Mouse (Mus musculus) frontal cortex, postnatal 36 days (tissue): ENCODE measurements around the gene Zfp609.
A peak's percentile ranks its signal among the peaks of the same experiment; 100 is the strongest.

Source experiments
- DNase-seq, 2 experiments: peaks; one replicate each; pipeline ENCODE4 v3.0.0; 2022; ENCODE audit warnings: low spot score in 2 of 2

Gene Zfp609

DNA sequence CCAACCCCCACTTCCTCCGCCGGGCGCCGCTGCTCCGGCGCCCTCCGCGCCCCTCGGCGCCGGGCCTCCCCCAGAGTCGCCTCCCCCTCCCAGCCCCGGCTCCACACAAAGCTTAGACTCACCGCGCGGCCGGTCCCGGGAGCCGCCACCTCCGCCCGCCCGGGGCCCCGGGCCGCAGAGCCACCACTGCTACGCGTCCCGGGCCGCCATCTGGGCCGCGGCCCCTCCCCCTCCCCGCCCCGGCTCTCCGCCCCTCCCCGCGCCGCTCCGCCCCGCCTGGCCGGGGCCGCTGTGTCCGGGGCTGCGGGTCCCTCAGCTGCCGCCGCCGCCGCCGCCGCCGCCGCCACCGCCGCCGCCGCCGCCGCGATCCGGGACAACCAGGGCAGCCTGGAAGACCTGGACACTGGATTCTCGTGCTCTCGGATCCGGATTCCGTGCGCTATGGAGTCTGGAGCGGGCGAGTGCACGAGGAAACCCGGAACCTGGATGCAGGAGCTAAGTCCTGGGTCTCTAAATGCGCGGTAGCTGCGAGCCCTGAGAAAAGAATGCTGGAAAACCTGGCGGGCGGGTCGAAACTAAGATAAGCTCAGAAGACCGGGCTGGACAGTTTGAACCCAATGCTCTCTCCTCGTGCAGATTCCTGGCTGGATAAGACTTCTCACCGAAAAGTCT is at the start of gene Zfp609:
TSS of gene Zfp609 (minus strand) at position 221 of the 672 bp plus-strand sequence.
- peak; percentile 96 for DNase-seq

DNA sequence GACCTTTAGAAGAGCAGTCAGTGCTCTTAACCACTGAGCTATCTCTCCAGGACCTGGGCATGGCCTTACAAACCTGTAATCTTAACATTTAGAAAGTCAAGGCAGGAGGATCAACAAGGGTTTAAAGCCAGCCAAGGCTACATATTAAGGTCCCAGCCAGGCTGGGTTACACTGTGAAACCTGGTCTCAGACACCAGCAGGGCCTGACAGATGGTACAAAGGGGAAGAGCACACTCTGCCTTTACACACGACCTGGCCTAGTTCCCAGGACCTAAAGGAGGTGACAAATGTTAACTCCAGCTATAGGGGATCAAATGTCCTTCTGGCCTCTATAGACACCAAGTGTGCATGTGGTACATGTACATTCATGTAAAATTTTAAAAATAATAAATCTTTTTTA is 32.3 kb upstream of the Zfp609 start:
- no peak for DNase-seq

DNA sequence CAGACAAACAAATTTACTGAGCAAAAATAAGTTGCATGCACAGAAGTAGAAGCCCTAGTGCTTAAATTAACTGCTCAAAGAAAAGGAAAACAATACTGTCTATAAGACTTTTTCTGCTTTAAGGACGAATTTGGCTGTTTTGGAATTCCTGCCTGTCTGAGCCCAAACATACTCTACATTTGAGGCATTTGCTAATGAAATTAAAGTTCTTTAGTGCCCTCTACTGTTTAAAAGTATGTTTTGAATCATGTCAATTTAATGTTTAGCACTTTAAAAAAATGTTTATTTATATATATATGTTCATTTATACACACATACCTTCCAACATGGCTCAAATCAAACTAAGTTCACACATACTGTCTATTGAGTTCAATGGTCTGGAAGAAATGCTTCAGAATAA is 22.8 kb upstream of the Zfp609 start:
- DNase-seq: no peak

DNA sequence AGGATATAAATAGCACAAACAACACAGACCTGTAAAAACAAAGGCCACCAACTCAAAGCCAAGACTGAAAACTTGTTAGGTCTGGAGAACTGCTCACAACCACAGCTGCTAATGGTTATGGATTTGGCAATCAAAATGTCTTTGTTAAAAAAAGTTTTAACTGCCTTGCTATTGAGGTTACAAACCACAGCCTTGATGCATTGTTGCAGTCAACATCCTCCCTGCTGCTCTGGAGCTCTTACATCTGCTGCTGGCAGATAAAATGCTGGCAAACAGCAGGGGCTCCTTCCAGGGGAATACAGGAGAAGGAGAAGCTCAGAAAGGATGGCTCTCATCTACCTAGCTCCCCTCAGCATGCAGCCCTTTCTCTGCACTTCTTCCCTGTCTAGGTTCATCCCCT is 20.8 kb upstream of the Zfp609 start:
- no peak for DNase-seq

DNA sequence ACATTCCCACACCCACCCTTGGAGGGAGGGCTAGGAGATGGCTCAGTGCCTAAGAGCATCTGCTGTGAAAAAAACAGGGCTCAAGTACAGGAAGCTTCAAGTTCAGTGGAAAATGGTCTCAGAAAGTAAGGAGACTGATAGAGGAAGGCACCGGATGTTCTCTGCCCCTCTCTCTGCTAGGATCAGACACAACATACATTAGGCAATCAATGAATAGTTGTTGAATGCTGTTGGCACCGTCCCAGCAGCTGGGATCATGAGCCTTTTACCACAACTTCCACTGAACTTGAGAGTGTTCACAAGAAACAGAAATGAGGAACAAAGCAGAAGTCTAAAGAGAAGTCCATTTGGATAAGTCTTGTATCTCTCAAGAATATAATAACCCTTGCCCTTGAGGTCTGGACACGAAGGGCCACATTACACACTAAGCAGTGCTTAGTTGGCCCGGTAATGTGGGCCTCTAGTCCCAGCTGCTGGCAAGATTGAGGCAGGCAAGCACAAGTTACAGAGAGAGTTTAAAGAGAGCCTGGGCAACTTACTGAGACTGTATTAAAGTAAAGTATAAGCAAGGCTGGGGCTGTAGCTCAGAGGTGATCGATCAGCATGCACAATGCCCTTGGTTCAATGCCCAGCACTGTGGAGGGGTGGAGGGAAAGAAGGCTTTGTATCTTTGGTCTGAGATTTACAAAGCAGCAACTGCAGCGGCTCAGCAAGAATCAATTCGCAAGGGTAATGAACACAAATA is 17.2 kb upstream of the Zfp609 start:
- no peak for DNase-seq

DNA sequence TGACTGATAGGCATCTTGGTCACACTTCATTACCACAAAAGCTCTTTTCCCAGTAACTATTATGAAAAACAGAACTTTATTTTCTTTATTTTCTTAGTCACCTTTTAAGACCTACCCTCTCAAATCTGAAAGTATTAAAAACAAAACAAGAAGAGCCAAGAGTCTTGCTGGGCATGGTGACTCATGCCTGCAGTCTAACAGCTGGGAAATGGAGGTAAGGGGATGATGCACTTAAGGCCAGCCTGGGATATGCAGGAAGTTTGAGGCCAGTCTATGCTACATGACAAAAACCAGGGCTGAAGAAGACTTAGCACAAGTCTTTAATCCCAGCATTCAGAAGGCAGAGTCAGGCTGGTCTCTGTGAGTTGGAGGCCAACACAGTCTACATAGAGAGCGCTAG is 12.5 kb upstream of the Zfp609 start:
- DNase-seq: no peak

DNA sequence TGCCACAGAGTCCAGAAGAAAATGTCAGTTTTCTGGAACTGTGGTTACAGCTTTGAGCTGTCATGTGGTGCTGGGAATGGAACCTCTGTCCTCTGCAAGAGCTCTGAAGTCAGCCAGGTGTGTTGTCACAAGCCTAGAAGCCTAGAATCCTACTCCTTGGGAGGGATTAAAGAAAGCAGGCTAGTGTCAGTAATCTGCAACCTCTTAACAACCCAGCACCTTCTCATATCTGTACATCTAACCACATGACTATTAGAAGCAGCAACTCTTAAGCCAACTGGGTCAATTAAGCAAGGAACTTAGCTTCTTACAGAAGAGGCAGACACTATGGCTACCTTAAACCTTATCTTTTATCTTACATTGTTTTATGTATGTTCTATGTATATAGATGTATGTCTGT is 9.6 kb upstream of the Zfp609 start:
- DNase-seq: no peak

DNA sequence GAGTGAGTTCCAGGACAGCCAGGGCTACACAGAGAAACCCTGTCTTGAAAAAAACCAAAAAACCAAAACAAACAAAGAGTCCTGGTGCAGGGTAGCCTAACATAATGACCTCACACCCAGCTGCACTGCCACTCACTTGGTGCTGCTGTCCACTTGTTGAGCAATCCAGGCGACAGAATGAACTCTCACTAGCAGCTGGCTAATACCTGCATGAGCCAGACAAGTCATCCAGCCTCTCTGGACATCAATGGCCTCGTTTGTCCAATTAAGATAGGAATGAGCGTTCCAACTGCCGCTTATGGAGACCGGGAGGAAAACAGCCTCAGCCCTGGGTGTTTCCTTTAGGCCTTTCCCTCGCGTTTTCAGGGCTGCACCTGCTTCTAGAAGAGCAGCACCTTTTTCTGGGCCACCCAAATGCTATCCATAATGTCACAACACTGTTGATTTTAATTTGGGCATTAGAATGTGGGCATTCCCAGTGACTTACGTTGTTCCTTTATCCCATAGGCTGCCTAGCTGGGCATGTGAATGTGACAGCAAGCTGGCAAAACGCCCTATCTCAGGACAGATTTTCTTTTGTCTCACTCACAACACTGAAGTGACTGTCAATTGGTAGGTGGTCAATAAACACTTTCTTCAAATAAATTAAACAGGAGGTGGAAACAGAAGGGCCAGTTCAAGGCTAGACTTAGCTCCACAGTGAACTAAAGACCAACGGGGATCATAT is 7.4 kb upstream of the Zfp609 start:
- DNase-seq: no peak

DNA sequence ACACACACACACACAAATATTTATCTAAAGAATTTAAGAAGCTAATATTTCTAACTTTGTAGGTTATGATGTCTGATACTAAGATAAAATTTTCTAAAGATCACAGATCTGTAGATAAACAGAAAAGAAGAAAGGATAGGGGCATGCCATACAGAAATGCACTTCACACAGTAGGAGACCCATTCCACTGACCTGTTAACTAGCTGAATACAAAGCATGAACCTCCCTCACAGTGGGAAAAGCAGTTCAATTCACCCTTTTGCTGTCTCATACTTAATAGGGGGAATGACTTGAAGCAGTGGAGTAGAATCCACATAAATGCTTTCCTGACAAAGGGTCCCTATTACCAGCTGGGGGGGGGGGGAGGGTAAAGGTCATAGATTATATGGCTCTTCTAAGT is 6.3 kb upstream of the Zfp609 start:
- no peak for DNase-seq

DNA sequence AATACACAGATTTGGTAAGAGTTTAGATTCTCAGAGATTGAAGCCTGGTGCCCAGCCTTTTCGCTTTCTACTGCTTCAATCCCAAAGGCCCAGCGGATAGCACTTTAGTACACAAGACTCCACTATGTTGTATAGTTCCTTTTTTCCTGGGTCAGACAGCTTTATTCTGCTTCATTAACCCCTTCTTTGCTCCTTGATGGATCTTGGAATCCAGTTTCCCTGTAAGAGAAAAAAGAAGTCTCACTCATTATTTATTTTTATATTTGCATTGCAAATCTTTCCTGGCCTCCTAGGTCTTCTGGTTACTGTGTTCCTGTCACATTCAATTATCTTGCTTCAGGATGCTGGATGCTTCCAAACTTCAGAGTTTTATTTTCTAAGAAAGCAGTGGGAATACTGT is 5.9 kb upstream of the Zfp609 start:
- no peak for DNase-seq

DNA sequence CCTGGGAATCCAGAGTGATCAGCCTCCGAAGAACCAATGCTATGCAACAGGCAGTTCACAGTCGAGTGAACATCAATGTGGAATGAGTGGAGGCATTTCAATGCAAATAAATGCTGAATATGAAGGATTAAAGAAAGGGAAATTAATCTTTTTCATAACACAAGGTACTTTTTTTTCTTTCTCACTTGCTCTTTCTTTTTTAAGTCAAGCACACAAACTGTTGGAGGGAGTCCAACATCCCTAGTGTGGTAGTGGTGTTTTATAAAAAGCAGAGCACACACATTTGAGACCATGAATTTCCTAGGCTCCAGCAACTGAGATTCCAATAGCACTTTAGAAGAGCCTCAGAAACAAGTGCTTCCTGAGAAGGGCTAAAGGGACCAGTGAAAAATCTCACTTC is 4.7 kb upstream of the Zfp609 start:
- DNase-seq: peak in 1 of 2 experiments; percentile 33

DNA sequence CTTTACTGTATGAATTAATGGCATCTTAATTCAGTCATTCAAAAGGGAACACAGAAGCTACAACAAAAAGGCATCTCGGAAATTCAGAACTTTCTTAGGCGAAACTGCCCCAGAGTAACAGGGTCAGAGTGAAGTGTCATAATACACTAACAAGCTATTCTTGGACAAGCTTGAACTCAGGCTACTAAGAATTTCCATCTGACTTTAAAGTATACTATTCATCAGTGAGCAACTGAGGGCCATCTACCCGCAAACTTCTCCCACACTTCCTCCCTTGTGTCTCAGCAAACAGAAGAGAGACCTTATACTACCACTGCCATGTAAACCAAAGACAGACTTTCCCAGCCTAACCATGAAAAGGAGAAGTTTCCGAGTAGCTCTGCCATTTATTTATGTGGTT is 3.8 kb upstream of the Zfp609 start:
- no peak for DNase-seq

DNA sequence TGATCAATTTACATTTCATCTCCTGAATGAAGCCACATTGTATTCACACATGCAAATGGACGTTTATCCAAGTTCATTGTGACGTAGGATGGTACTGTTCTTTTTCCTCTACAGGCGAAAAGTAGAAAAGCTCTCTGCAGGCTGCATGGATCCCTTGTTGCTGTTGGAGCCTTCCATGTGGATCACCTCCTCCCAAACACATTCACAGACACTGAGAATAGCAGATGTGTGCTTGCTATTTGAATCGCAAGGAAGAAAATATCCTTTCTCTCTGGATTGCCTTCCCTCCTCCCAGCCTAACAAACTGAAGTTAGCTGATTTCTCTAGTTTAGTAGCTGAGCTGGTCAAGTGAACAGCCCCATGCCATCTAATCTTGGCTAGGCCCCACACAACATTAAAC is 2.9 kb upstream of the Zfp609 start:
- peak; percentile 20 to 69 for DNase-seq

DNA sequence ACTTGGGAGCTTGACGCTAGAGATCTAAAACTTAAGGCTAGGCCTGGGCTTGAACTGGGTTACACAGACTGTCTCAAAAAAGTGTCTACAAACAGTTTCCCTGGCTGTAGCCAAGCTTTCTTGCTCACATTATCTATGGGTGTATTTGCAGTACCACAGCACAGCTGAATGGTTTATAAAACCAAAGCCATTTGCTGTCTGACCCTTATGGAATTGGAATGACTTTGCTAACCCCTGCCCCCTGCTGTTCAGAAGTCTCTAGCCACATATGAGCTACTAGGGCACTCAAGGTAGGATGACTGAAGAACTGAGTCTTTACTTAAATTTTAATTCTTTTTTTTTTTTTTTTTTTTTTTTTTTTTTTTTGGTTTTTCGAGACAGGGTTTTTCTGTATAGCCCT is 2.0 kb upstream of the Zfp609 start:
- no peak for DNase-seq

DNA sequence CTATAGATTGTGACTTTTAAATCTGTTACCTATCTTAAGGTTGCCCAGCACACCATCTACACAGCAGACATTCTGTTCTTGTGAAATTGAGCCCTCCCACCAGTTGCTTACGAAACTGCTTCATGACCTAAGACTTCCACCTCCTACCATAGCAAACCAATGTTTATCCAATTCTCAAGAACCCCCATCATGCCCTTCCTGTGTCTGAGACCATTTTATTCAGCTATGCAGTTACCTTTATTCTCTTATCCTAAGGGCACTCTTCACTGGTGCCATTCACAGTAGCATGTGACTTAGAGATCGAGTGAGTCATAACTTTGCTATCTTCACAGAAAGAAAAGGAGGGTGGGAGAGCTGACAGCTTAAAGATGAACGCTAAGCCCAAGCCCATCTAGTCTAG is 1.1 kb upstream of the Zfp609 start:
- DNase-seq: no peak

DNA sequence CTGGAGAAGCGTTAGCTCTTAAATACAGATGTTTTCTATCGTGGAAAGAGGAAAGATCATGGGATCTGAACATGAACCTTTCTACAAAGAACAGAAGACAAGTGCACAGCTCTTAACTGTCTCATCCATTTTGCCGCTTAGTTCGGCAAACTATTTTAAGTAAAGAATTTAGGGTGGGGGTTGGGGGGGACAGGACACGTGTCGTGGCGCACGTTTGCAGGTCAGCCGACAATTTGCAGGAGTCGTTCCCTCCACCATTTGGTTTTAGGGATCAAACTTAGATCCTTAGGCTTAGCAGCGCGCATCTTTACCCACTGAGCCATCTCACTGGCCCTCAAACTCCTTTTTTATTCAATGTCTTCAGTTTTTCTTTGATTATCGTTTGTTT is 646 bp upstream of the Zfp609 start:
- no peak for DNase-seq

DNA sequence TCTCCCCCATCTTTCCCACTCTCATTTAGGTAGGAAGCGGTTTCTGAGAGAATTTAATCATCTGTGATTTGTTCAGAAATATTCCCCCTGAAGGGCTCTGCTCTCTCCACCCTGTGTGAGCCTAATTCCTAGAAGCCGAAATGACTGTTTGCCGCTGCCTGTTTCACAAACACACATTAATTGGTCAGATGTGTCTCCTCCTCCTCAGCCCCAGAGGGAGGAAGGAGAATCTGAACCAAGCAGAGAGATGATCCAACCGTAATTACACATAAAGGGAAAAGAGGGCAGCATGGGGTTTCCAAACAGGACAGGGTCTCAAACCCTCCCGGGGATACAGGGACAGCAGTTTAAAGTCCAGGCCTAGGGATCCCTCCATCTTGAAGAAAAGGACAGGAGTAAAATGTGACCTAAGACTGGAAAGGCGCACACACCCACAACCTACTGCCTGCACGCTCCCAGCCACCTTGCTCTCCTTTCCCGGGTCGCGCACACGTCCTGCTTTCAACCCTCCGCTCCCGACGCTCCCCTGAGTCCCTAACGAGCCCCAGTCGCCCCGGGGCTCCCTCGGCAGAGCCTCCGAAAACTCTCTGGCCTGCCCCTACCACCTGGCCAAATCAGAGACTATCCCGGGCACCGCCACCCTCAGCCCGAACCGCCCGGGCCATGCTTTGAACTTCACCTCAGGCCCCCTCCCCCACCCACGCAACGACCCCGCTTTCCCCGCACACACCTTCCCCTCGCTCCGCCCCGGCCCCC is 598 bp downstream of the Zfp609 start:
- peak; percentile 49 to 58 for DNase-seq

DNA sequence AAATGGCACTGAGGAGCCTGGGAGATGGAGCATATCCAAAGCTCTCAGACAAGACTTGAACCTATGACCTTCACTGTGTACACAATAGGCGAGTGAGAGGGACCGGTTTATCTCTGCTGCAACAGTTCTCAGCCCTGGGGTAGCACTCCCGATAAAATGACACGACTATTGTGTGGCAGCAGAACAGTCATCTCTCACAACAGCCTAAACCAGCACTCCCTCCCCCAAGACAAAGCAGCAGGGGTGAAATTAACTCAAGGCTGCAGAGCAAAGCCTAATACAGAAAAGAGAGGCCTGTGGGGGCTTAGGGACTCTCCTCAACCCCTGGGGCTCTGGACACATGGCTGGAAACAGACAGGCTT is 1.2 kb downstream of the Zfp609 start:
- no peak for DNase-seq

DNA sequence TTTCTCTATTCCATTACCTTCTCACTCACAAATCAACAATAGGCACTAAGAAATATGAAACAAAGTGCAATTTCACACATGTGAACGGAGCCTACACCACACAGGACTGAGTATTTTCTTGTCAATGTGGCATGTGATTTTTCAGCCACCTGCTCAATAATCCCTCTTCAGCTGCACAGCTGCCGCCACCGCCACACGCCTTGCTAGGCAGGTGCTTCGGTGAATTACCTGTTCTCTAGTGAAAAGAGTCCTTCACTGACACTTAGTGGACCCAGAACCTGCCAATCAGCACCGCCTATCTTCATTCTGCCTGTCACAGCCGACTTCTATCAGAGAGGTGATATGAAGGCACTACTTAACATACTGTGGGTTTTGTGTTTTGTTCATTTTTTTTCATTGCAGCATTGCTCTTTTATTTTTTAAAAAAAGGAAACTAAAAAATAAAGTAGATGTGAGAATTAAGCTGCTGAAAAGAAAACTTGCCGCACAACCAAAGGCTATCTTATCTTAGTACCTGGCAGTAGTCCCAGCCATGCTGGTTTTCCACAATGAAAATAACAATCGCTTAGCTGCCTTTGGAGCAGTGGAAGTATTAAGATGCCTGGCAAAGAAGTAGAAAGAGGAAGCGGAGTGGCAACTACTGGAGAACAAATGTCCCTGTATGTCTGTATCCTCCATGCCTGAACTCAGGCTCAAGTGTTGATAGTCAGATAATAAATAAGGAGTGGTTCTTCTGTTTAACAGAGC is 3.5 kb downstream of the Zfp609 start:
- no peak for DNase-seq

DNA sequence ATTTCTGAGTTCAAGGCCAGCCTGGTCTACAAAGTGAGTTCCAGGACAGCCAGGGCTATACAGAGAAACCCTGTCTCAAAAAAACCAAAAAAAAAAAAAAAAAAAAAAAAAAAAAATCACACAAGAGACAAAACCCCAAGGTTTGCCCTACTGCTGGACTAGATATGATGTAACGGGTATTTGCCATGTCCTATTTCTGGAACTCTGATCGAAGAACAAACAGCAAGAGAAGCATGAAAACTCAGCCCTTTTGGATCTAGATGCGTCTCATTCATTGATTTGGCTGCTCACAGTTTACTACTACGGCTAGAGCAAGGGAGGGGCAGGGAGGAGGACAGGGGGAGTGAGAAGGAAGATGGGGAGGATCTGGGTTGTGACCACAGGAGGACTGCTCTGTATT is 5.4 kb downstream of the Zfp609 start:
- no peak for DNase-seq

DNA sequence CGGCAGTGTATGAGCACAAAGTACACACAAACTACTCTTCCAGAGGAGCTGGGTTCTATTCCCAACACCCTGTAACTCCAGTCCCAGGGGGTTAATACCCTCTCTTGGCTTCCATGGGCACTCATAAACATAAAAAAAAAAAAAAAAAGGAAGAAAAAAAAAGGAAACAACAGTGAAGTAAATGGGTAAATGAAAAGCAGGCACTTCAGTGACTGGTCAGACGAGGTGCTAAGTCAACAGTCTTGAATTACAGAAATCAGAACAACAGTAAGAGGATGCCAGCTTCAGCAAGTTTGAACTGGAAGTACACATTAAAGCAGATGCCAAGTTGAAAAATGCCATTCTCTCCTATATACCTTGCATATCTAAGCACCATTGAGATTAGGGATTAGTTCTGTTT is 7.1 kb downstream of the Zfp609 start:
- DNase-seq: no peak

DNA sequence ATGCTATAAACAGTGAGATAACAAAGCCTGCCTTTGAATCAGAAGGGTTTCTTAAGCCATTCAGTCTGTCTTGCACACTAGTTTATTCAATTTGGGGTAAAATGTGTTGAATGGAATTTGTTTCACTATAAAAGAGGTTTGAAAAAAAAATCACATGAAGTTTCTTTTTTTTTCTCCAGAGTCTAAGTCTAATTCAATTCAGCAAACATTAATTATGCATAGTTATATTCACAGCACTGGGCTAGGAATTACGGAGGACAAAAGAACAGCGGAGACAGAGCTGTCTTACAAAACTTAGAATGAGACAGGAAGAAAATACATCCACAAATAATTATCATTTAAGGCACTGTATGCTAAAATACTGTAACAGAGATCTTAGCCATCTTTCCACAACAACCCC is 9.0 kb downstream of the Zfp609 start:
- no peak for DNase-seq
